Mouse (Mus musculus) intestine, postnatal 0 days (tissue): ENCODE data around the gene Gtf2a1l. TPM values are rescaled to one million over a fixed set of nuclear protein-coding genes. Genes with fewer than 3 reads are reported as not detected.
A peak's percentile ranks its signal among the peaks of the same experiment; 100 is the strongest.

Experiments
- ATAC-seq: fragments of 200-750 bp; cut with Nextera tagmentation; 2 replicates; pipeline ENCODE4 v1.8.0; 2017; ENCODE audit warnings: mild to moderate bottlenecking, moderate TSS enrichment, moderate library complexity
- H3K27ac ChIP-seq: fragments of 300-500 bp; sonication (generic); 2 replicates; pipeline ENCODE4 v1.5.1; 2014; ENCODE audit warnings: mild to moderate bottlenecking, low read depth, low read length, moderate library complexity
- H3K27me3 ChIP-seq: fragments of 300-500 bp; sonication (generic); replicated peaks from 2 replicates; pipeline ENCODE4 v1.6.1; 2014; ENCODE audit warnings: low read length, mixed read lengths; ENCODE audit not compliant: control insufficient read depth, insufficient read depth
- H3K36me3 ChIP-seq: fragments of 300-500 bp; sonication (generic); 2 replicates; pipeline ENCODE4 v1.6.1; 2014; ENCODE audit warnings: mild to moderate bottlenecking, moderate library complexity; ENCODE audit not compliant: control insufficient read depth, insufficient read depth
- H3K4me1 ChIP-seq: fragments of 300-500 bp; sonication (generic); replicated peaks from 2 replicates; pipeline ENCODE4 v1.6.1; 2014; ENCODE audit warnings: antibody characterized with exemption, low read length, mixed read lengths; ENCODE audit not compliant: control insufficient read depth, insufficient read depth
- H3K4me2 ChIP-seq: fragments of 300-500 bp; sonication (generic); replicated peaks from 2 replicates; pipeline ENCODE4 v1.6.1; 2014; ENCODE audit warnings: low read depth, mild to moderate bottlenecking, moderate library complexity
- H3K4me3 ChIP-seq: fragments of 300-500 bp; sonication (generic); 2 replicates; pipeline ENCODE4 v1.5.1; 2014; ENCODE audit warnings: low read depth, low read length
- H3K9ac ChIP-seq: fragments of 300-500 bp; sonication (generic); 2 replicates; pipeline ENCODE4 v1.6.1; 2014; ENCODE audit warnings: mild to moderate bottlenecking, low read depth, low read length
- H3K9me3 ChIP-seq: fragments of 300-500 bp; sonication (generic); 2 replicates; pipeline ENCODE4 v1.6.1; 2016; ENCODE audit warnings: mixed run types; ENCODE audit not compliant: control insufficient read depth
- CTCF ChIP-seq: sonication (generic); IDR thresholded peaks from 2 replicates; pipeline ENCODE4 v1.5.1; 2016; ENCODE audit warnings: low read depth, mild to moderate bottlenecking, control low read depth, antibody characterized with exemption, moderate library complexity
- WGBS: fragments of 180-500 bp; shearing (Covaris S2); extraction: QIAGEN DNeasy Blood & Tissue Kit; methylation state at CpG from one replicate; pipeline ENCODE4 v1.1.7; 2014; 5-methylcytosine and 5-hydroxymethylcytosine counted together
- polyA plus RNA-seq: library from polyadenylated mRNA; unstranded; fragments of >200 nt; fragmentation: Nextera tagmentation; extraction: Ambion mirVana; gene quantifications from 2 replicates; pipeline ENCODE4 v1.2.1, GENCODE M21; 2015

Gtf2a1l gene
- polyA plus RNA-seq, 1 experiment from 2014 or later: not detected

GRCm38 (mm10) chr17:88700901-88701300, 32.4 kb downstream of the Gtf2a1l start:
- no peaks in the 10 kb centered on the region for H3K36me3 ChIP-seq
- no peaks in the 10 kb centered on the region for H3K27me3 ChIP-seq
- H3K4me3 ChIP-seq: no peak overlapping the region
- no peak for ATAC-seq
- H3K4me2 ChIP-seq: no peak overlapping the region
- no peak overlapping the region for H3K27ac ChIP-seq
- no peak for TF ChIP-seq CTCF
- no peaks in the 10 kb centered on the region for H3K9me3 ChIP-seq
- no peak overlapping the region for H3K9ac ChIP-seq
- H3K4me1 ChIP-seq: no peaks in the 10 kb centered on the region

- ATAC-seq: no peak
- no peaks in the 10 kb centered on the region for H3K36me3 ChIP-seq
- H3K4me2 ChIP-seq: no peak overlapping the region
- no peak overlapping the region for H3K27ac ChIP-seq
- H3K9ac ChIP-seq: no peak overlapping the region
- H3K27me3 ChIP-seq: no peaks in the 10 kb centered on the region
- no peaks in the 10 kb centered on the region for H3K4me1 ChIP-seq
- WGBS: 8% methylated on average over 6 of the region's 6 CpGs
- no peak for TF ChIP-seq CTCF
- no peaks in the 10 kb centered on the region for H3K9me3 ChIP-seq
- no peak overlapping the region for H3K4me3 ChIP-seq
Observed at GRCm38 (mm10) chr17:88702345-88702744, 33.9 kb downstream of the Gtf2a1l start.

GRCm38 (mm10) chr17:88703112-88703511, 34.7 kb downstream of the Gtf2a1l start:
- no peak for ATAC-seq
- Histone ChIP-seq H3K9me3 (no peaks in the 10 kb centered on the region), H3K27ac (no peak overlapping the region), H3K36me3 (no peaks in the 10 kb centered on the region), H3K4me1 (no peaks in the 10 kb centered on the region), H3K9ac (no peak overlapping the region), H3K27me3 (no peaks in the 10 kb centered on the region), H3K4me3 (no peak overlapping the region), H3K4me2 (no peak overlapping the region)
- TF ChIP-seq CTCF: no peak
- WGBS: 35% methylated on average over 4 of the region's 4 CpGs

- H3K9me3 ChIP-seq: no peaks in the 10 kb centered on the region
- 51% methylated on average over 8 of the region's 8 CpGs for WGBS
- H3K4me2 ChIP-seq: no peak overlapping the region
- H3K27me3 ChIP-seq: no peaks in the 10 kb centered on the region
- no peaks in the 10 kb centered on the region for H3K36me3 ChIP-seq
- H3K27ac ChIP-seq: no peak overlapping the region
- TF ChIP-seq CTCF: no peak
- no peak overlapping the region for H3K9ac ChIP-seq
- ATAC-seq: no peak
- H3K4me1 ChIP-seq: no peaks in the 10 kb centered on the region
- no peak overlapping the region for H3K4me3 ChIP-seq
Observed at GRCm38 (mm10) chr17:88706231-88706649, 37.8 kb downstream of the Gtf2a1l start.

- ATAC-seq: no peak
- Histone ChIP-seq H3K4me2 (no peak overlapping the region), H3K4me3 (no peak overlapping the region), H3K27me3 (no peaks in the 10 kb centered on the region), H3K27ac (no peak overlapping the region), H3K9ac (no peak overlapping the region), H3K36me3 (no peaks in the 10 kb centered on the region), H3K9me3 (no peaks in the 10 kb centered on the region), H3K4me1 (no peaks in the 10 kb centered on the region)
- 60% methylated on average over 8 of the region's 8 CpGs for WGBS
- TF ChIP-seq CTCF: no peak
Observed at GRCm38 (mm10) chr17:88749646-88750045, 81.2 kb downstream of the Gtf2a1l start.

- H3K4me3 ChIP-seq: peak overlapping the region; percentile 9; the same call in 1 of the 2 replicates
- H3K36me3 ChIP-seq: no peaks in the 10 kb centered on the region
- H3K4me1 ChIP-seq: no peaks in the 10 kb centered on the region
- ATAC-seq: no peak
- H3K9ac ChIP-seq: no peak overlapping the region
- TF ChIP-seq CTCF: peak; percentile 75
- H3K27me3 ChIP-seq: no peaks in the 10 kb centered on the region
- WGBS: 7% methylated on average over 17 of the region's 17 CpGs
- no peaks in the 10 kb centered on the region for H3K9me3 ChIP-seq
- H3K4me2 ChIP-seq: peak overlapping the region; percentile 52
- H3K27ac ChIP-seq: no peak overlapping the region
Observed at GRCm38 (mm10) chr17:88752827-88753471, 84.5 kb downstream of the Gtf2a1l start.

GRCm38 (mm10) chr17:88753472-88753857, 85.0 kb downstream of the Gtf2a1l start:
- TF ChIP-seq CTCF: no peak
- ATAC-seq: no peak
- H3K27ac ChIP-seq: no peak overlapping the region
- H3K36me3 ChIP-seq: no peaks in the 10 kb centered on the region
- no peaks in the 10 kb centered on the region for H3K4me1 ChIP-seq
- no peaks in the 10 kb centered on the region for H3K9me3 ChIP-seq
- H3K4me2 ChIP-seq: peak overlapping the region; percentile 52
- H3K9ac ChIP-seq: no peak overlapping the region
- 45% methylated on average over 12 of the region's 12 CpGs for WGBS
- no peaks in the 10 kb centered on the region for H3K27me3 ChIP-seq
- H3K4me3 ChIP-seq: peak overlapping the region; percentile 9; the same call in 1 of the 2 replicates
